Mouse (Mus musculus) hindbrain, embryonic 14.5 days (tissue): Measurements from ENCODE around the gene F5. TPM values are rescaled to one million over a fixed set of nuclear protein-coding genes. Genes with fewer than 3 reads are reported as not detected.

ENCODE experiments used
- ATAC-seq: fragments of 200-750 bp; cut with Nextera tagmentation; 2 replicates; pipeline ENCODE4 v1.8.0; 2017; ENCODE audit warnings: moderate number of reproducible peaks, mild to moderate bottlenecking, moderate TSS enrichment, moderate library complexity; ENCODE audit not compliant: low FRiP score
- DNase-seq: peaks from one replicate; pipeline ENCODE4 v3.0.0-alpha.2; 2015; ENCODE audit warnings: low spot score
- H3K27ac ChIP-seq: fragments of 300-500 bp; sonication (generic); 2 replicates; pipeline ENCODE4 v1.5.1; 2014; ENCODE audit warnings: mild to moderate bottlenecking, moderate library complexity
- H3K27me3 ChIP-seq: fragments of 300-500 bp; sonication (generic); 2 replicates; pipeline ENCODE4 v1.6.1; 2014; ENCODE audit warnings: mild to moderate bottlenecking, low read length, mixed read lengths; ENCODE audit not compliant: control insufficient read depth, insufficient read depth
- H3K36me3 ChIP-seq: fragments of 300-500 bp; sonication (generic); replicated peaks from 2 replicates; pipeline ENCODE4 v1.6.1; 2014; ENCODE audit not compliant: control insufficient read depth, insufficient read depth
- H3K4me1 ChIP-seq: fragments of 300-500 bp; sonication (generic); replicated peaks from 2 replicates; pipeline ENCODE4 v1.6.1; 2014; ENCODE audit warnings: antibody characterized with exemption, low read length, mixed read lengths; ENCODE audit not compliant: control insufficient read depth, insufficient read depth
- H3K4me2 ChIP-seq: fragments of 300-500 bp; sonication (generic); replicated peaks from 2 replicates; pipeline ENCODE4 v1.6.1; 2014; ENCODE audit warnings: mild to moderate bottlenecking, moderate library complexity
- H3K4me3 ChIP-seq: fragments of 300-500 bp; sonication (generic); replicated peaks from 2 replicates; pipeline ENCODE4 v1.5.1; 2014; ENCODE audit warnings: mild to moderate bottlenecking, low read length
- H3K9ac ChIP-seq: fragments of 300-500 bp; sonication (generic); 2 replicates; pipeline ENCODE4 v1.6.1; 2014
- H3K9me3 ChIP-seq: fragments of 300-500 bp; sonication (generic); 2 replicates; pipeline ENCODE4 v1.6.1; 2016; ENCODE audit warnings: low read length; ENCODE audit not compliant: control insufficient read depth
- WGBS: fragments of 180-500 bp; shearing (Covaris S2); extraction: QIAGEN DNeasy Blood & Tissue Kit; methylation state at CpG from one replicate; pipeline ENCODE4 v1.1.7; 2014; 5-methylcytosine and 5-hydroxymethylcytosine counted together
- polyA plus RNA-seq: library from polyadenylated mRNA; unstranded; fragments of >200 nt; fragmentation: Nextera tagmentation; extraction: Ambion mirVana; gene quantifications from 2 replicates; pipeline ENCODE4 v1.2.1, GENCODE M21; 2014

F5 gene
- polyA plus RNA-seq, 1 experiment from 2014 or later: 0.24 TPM

DNA sequence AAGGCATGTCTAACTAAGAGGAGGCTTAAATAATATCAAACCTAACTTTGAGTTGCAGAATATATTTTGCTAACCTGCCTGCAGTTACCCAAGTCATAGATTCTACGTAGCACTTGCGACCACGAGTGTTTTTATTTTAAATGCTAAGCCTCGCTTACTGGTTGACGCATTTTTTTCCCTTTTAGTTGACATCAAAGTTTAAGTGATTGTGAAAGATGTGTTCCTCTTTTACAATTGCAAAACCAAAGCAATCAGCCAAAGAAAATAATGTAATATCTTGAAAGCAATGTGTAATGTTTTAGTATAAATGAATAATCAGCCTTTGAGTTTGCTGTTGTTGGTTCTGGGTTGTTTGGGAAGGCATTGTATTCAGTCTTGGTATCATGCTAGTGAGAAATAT lies 1.2 kb downstream of the F5 start:
- H3K36me3 ChIP-seq: no peaks in the 10 kb centered on the region
- WGBS: 92% methylated on average over 5 of the region's 5 CpGs
- no peak overlapping the region for H3K27ac ChIP-seq
- no peaks in the 10 kb centered on the region for H3K4me1 ChIP-seq
- ATAC-seq: no peak
- no peaks in the 10 kb centered on the region for H3K27me3 ChIP-seq
- H3K4me3 ChIP-seq: no peak overlapping the region
- no peak overlapping the region for H3K9ac ChIP-seq
- DNase-seq: no peak
- H3K4me2 ChIP-seq: no peak overlapping the region
- no peaks in the 10 kb centered on the region for H3K9me3 ChIP-seq

DNA sequence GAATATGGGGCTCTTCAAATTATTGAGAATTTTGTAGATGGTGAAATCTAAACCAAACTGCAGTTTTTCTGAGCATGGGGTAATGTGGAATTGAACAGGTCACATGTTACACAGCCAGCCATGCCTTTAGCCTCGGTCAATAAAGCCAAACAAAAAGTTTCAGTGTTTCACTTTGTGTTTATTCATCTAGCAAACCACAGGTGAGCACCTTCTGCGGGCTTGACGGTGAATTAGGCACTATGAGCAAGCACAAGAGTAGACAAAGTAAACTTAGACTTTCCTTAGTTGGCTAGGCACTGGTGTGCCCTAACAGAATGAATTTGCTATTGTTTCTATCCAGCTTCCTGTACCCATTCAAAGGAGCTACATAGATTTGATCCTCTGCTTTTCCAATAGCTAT lies 3.3 kb downstream of the F5 start:
- ATAC-seq: no peak
- H3K9me3 ChIP-seq: no peaks in the 10 kb centered on the region
- WGBS: 86% methylated on average over 3 of the region's 3 CpGs

DNA sequence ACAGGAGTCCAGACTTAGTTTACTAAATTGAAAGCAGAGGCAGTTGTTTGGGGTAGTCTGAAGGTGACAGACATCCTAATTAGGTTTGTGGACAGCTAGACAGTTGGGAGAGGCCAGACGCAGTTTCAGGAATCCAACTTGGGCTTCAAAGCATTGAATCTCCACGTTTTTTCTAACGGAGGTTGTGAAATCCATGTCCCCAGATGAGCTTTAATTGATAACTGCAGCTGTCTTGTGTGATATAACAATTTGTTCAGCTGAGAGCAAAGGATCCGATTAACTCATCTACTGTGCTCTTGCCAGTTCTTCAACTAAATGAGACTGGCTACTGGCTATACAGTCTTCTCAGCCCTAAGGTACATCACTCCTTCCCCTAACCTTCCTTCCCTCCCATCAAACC lies 6.9 kb downstream of the F5 start:
- no peak overlapping the region for H3K4me3 ChIP-seq
- H3K36me3 ChIP-seq: no peaks in the 10 kb centered on the region
- no peak overlapping the region for H3K4me2 ChIP-seq
- H3K9ac ChIP-seq: no peak overlapping the region
- H3K9me3 ChIP-seq: no peaks in the 10 kb centered on the region
- ATAC-seq (no peak), DNase-seq (no peak)
- no peaks in the 10 kb centered on the region for H3K4me1 ChIP-seq
- no peak overlapping the region for H3K27ac ChIP-seq
- no peaks in the 10 kb centered on the region for H3K27me3 ChIP-seq
- 80% methylated on average over 4 of the region's 4 CpGs for WGBS

More for the DNA sequence above, 3.3 kb downstream of the F5 start:
- Histone ChIP-seq H3K4me3 (no peak overlapping the region), H3K27ac (no peak overlapping the region), H3K36me3 (no peaks in the 10 kb centered on the region), H3K4me2 (no peak overlapping the region), H3K4me1 (no peaks in the 10 kb centered on the region), H3K9ac (no peak overlapping the region), H3K27me3 (no peaks in the 10 kb centered on the region)
- DNase-seq: no peak

DNA sequence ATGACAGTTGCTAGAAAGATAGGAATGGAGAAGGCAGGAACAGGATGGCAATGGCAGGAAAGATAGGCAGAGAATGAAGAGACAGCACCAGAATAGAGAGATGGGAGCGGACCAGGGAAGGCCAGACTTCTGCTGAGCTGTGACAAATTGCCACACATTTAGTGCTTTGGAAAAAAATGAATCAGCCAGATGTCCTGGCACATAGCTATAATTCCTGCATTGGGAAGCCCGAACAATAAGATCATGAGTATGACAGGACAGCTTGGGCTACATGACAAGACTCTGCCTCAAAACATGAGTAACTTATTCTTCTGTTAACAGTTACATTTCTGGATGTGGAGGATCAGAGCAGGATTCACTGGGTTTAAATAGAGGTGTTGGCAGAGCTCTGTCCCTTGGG lies 8.1 kb downstream of the F5 start:
- H3K27me3 ChIP-seq: no peaks in the 10 kb centered on the region
- H3K4me1 ChIP-seq: no peaks in the 10 kb centered on the region
- DNase-seq: no peak
- no peaks in the 10 kb centered on the region for H3K36me3 ChIP-seq
- no peak overlapping the region for H3K9ac ChIP-seq
- no peak for ATAC-seq
- H3K4me2 ChIP-seq: no peak overlapping the region
- no peak overlapping the region for H3K4me3 ChIP-seq
- WGBS: 83% methylated on average over 2 of the region's 2 CpGs
- no peak overlapping the region for H3K27ac ChIP-seq
- H3K9me3 ChIP-seq: no peaks in the 10 kb centered on the region

DNA sequence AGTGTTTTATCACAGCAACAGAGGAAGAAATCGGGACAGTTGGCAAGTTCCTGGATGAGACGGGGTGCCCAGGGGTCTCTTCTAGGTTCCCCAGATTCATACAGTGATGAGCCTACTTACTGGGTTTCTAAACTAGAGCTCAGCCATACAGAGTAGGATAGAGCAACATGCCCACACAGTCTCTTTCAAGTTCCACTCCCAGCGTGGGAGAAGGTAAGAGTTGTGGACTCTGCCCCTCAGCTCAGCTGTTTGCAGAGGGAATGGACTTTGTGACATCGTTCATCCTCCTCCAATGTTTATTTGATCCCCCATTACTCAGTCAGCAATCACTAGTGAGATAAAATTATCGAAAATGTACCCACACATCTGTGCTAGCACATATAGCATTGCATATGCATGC lies 11.1 kb downstream of the F5 start:
- Histone ChIP-seq H3K27ac (no peak overlapping the region), H3K9me3 (no peaks in the 10 kb centered on the region), H3K27me3 (no peaks in the 10 kb centered on the region), H3K4me3 (no peak overlapping the region), H3K36me3 (no peaks in the 10 kb centered on the region), H3K4me1 (no peaks in the 10 kb centered on the region), H3K4me2 (no peak overlapping the region), H3K9ac (no peak overlapping the region)
- WGBS: 85% methylated on average over 5 of the region's 5 CpGs
- DNase-seq (no peak), ATAC-seq (no peak)

DNA sequence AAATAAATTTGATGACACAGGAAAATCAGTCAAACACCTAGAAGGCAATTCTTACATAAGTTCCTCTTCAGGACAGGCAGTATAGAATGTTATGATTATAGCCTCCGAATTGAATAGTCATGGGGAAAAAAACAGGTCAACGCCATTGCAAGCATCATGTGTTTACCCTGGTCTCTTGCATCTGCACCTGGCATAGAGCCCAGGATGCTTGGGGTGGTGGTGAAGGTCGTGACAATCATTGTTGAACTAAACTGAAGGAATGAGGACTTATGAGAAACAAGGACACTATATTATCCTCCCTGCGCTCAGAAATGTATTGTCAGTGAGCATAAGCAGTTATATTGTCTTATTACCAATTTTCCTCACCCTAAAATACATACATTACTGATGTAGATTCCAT lies 17.2 kb downstream of the F5 start:
- Histone ChIP-seq H3K4me3 (no peak overlapping the region), H3K9ac (no peak overlapping the region), H3K4me2 (no peak overlapping the region), H3K4me1 (no peaks in the 10 kb centered on the region), H3K9me3 (no peaks in the 10 kb centered on the region), H3K27ac (no peak overlapping the region), H3K27me3 (no peaks in the 10 kb centered on the region), H3K36me3 (no peaks in the 10 kb centered on the region)
- WGBS: 82% methylated on average over 4 of the region's 4 CpGs
- ATAC-seq: no peak
- no peak for DNase-seq

DNA sequence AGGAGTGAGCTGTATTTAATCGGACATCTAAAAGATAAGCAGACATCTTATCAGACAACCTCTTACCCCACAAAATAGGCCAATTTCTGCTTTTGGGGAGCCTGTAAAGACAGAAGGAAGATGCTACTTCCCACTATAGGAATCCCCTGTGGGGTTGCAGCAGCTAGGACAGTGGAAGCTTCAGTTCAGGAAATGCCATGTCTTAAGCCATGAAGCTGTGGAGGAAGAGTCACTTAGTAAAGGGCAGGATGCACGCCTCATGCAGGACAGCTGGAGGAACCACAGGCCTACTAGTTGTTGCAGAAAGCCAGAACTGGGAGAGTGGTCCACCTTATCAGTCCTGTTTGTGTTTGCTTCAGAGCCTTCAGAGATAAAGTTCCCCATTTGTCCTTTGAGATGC lies 18.8 kb downstream of the F5 start:
- Histone ChIP-seq H3K27ac (no peak overlapping the region), H3K4me2 (no peak overlapping the region), H3K27me3 (no peaks in the 10 kb centered on the region), H3K4me1 (no peaks in the 10 kb centered on the region), H3K9ac (no peak overlapping the region), H3K9me3 (no peaks in the 10 kb centered on the region), H3K36me3 (no peaks in the 10 kb centered on the region), H3K4me3 (no peak overlapping the region)
- ATAC-seq (no peak), DNase-seq (no peak)
- WGBS: 86% methylated on average over 2 of the region's 2 CpGs

DNA sequence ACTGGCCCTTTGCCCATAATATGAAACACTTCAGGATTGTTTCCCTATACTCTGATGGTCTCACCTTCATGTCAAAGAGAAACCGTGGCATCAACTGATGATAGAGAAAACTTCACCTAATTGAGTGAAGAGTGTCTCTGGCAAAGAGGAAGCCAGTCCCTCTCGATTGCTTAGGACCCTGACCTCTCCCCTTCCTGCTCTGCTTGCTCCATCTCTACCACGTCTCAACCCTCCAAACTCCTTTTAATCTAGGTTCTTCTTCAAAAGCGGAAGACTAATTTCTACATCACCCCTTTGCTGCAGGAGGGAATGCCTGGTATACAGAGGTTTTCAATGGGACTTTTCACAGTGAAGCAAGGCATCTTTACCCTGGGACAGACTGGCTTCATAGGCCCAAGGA lies 21.5 kb downstream of the F5 start:
- Histone ChIP-seq H3K4me3 (no peak overlapping the region), H3K4me2 (no peak overlapping the region), H3K9me3 (no peaks in the 10 kb centered on the region), H3K9ac (no peak overlapping the region), H3K36me3 (no peaks in the 10 kb centered on the region), H3K4me1 (no peaks in the 10 kb centered on the region), H3K27me3 (no peaks in the 10 kb centered on the region), H3K27ac (no peak overlapping the region)
- DNase-seq (no peak), ATAC-seq (no peak)
- 89% methylated on average over 4 of the region's 4 CpGs for WGBS

DNA sequence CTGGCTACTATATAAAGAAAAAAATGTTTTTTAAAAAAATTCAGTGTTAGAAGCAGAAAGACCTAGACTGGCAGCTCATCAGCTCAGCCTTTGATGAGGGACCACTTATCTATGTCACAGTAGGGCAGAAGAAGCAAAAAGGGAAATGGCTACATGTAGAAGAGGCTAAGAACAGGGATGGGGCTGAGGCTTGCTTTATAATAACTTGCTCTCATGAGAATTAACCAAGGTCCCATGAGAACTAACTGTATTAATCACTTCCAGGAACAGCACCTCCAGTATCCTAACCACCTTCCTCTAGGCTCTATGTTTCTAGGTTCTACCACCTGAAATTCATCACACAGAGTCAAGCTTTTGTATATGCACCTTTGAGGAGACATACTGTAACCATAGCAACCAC lies 25.2 kb downstream of the F5 start:
- H3K36me3 ChIP-seq: no peaks in the 10 kb centered on the region
- ATAC-seq (no peak), DNase-seq (no peak)
- no peaks in the 10 kb centered on the region for H3K9me3 ChIP-seq
- H3K27me3 ChIP-seq: no peaks in the 10 kb centered on the region
- H3K4me3 ChIP-seq: no peak overlapping the region
- H3K4me2 ChIP-seq: no peak overlapping the region
- no peak overlapping the region for H3K9ac ChIP-seq
- H3K27ac ChIP-seq: no peak overlapping the region
- H3K4me1 ChIP-seq: no peaks in the 10 kb centered on the region

DNA sequence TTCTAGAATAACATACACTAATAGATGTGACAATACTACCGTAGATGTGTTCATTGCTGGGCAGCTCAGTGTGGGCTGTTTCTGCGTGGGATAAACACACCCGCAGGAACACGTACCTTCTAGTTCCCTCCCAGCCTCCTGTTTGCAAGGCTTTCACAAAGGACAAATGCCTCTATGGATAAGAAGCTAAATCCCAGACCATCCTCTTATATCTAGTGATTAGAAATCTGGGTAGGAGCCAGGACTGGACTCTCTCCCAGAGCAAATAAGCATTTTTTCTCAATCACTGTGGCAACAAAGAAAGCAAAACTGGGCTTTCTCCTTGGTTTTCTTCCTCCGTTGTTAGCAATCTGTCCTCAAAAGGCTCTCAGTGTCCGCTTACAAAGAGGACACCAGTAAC lies 26.8 kb downstream of the F5 start:
- Histone ChIP-seq H3K9ac (no peak overlapping the region), H3K36me3 (no peaks in the 10 kb centered on the region), H3K4me2 (no peak overlapping the region), H3K27me3 (no peaks in the 10 kb centered on the region), H3K4me3 (no peak overlapping the region), H3K9me3 (no peaks in the 10 kb centered on the region), H3K27ac (no peak overlapping the region), H3K4me1 (no peaks in the 10 kb centered on the region)
- ATAC-seq (no peak), DNase-seq (no peak)
- 58% methylated on average over 6 of the region's 6 CpGs for WGBS
